ENCODE assay signal across 13 mouse cellular contexts in the genomic region with DNA sequence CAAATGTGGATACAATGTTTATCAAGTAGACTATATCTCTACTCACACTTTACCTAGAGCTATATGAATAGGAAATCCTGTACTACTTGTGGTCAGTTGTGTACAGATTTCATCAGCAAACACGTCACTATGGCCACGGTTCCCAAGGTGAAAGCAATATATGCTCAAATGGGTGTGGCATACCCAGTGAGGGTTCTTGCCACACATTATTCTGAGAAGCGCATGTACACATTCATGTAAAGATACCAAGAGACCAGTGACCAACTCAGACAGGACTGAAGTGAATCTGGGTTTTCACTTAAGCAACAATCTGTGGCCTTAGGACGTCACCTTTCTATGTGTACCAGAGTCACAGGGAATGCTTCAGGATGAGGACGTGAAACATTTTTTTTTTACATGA. TPM values are rescaled to one million over a fixed set of nuclear protein-coding genes. Genes with fewer than 3 reads are reported as not detected.
DNase-seq lines count a peak whose midpoint lies in the region; ATAC-seq and TF ChIP-seq lines count a peak whose summit lies in the region.
"Had no signal": no experiment of that assay in that cellular context is flagged by ENCODE, and none has a peak within 500 bp of the region (broad histone marks: within the 10 kb centered on the region; RNA-seq: fewer than 3 reads in every experiment).

No protein-coding gene starts in this region.

- no peaks in the 10 kb centered on the region for H3K9me3 ChIP-seq in kidney, embryonic 16.5 days (ENCODE audit: low read length)
- no peaks in the 10 kb centered on the region for H3K9me3 ChIP-seq in heart, embryonic 16.5 days (replicated peaks; ENCODE audit: control insufficient read depth, low read length)
- no peaks in the 10 kb centered on the region for H3K9me3 ChIP-seq in intestine, postnatal 0 days (ENCODE audit: control insufficient read depth)
- H3K9me3 ChIP-seq: hindbrain, embryonic 13.5 days; midbrain, embryonic 15.5 days; neural tube, embryonic 15.5 days had no signal

- ATAC-seq in kidney, embryonic 16.5 days (ENCODE audit: low FRiP score, low TSS enrichment) = no peak
- no peak for ATAC-seq in heart, embryonic 16.5 days (replicated peaks; ENCODE audit: extremely low read depth, insufficient read depth, low FRiP score)
- peak; percentile 46; the same call in 1 of the 2 replicates for ATAC-seq in intestine, postnatal 0 days
- ATAC-seq: midbrain, embryonic 15.5 days had no signal

- no peak for TF ChIP-seq POLR2A in small intestine, adult 2 months (IDR thresholded peaks at IDR 0.05; ENCODE audit: low read depth, low read length)

- TF ChIP-seq CTCF in intestine, postnatal 0 days (IDR thresholded peaks at IDR 0.05; ENCODE audit: low read depth) = no peak
- no peak for TF ChIP-seq CTCF in small intestine, adult 2 months (IDR thresholded peaks at IDR 0.05; ENCODE audit: extremely low read depth, insufficient read length, insufficient replicate concordance, low read depth, low read length)

- H3K4me3 ChIP-seq in kidney, embryonic 16.5 days (ENCODE audit: low read length) = no peak overlapping the region
- H3K4me3 ChIP-seq in heart, embryonic 16.5 days (ENCODE audit: low read length) = no peak overlapping the region
- H3K4me3 ChIP-seq in intestine, postnatal 0 days (ENCODE audit: low read depth, low read length) = no peak overlapping the region
- H3K4me3 ChIP-seq in small intestine, adult 2 months (ENCODE audit: low read depth, low read length) = no peak overlapping the region
- H3K4me3 ChIP-seq: hindbrain, embryonic 13.5 days; midbrain, embryonic 15.5 days; neural tube, embryonic 15.5 days had no signal

- 0 out of 2 replicates have a peak overlapping the region, but pooled peaks have one; percentile 94 for H3K27ac ChIP-seq in kidney, embryonic 16.5 days (ENCODE audit: low read length)
- peak overlapping the region; percentile 93 for H3K27ac ChIP-seq in heart, embryonic 16.5 days (ENCODE audit: low read length)
- peak overlapping the region; percentile 76; the same call in 1 of the 2 replicates for H3K27ac ChIP-seq in intestine, postnatal 0 days (ENCODE audit: low read depth, low read length)
- H3K27ac ChIP-seq in small intestine, adult 2 months (ENCODE audit: insufficient read depth, low read depth, low read length) = peak overlapping the region; percentile 87
- H3K27ac ChIP-seq: midbrain, embryonic 15.5 days; neural tube, embryonic 15.5 days had no signal

- intact Hi-C loops in gastrocnemius, postnatal 14 days (cut with DNase I; ENCODE audit: low total_unique reads) = no loop called here

- no peak overlapping the region for H3K9ac ChIP-seq in kidney, embryonic 16.5 days (replicated peaks; ENCODE audit: low read length)
- no peak overlapping the region for H3K9ac ChIP-seq in heart, embryonic 16.5 days (ENCODE audit: low read length)
- no peak overlapping the region for H3K9ac ChIP-seq in intestine, postnatal 0 days (ENCODE audit: low read depth, low read length)
- H3K9ac ChIP-seq: hindbrain, embryonic 13.5 days; midbrain, embryonic 15.5 days; neural tube, embryonic 15.5 days had no signal

- DNase-seq in kidney, adult 18-20 months = no peak
- no peak for DNase-seq in cerebellum, postnatal 25 days
- no peak for DNase-seq in gastrocnemius, postnatal 14 days
- DNase-seq: adrenal gland, postnatal 25 days; kidney, postnatal 10 days; right cerebral cortex, postnatal 14 days had no signal

- no peaks in the 10 kb centered on the region for H3K27me3 ChIP-seq in kidney, embryonic 16.5 days (ENCODE audit: insufficient read depth, low read length)
- no peaks in the 10 kb centered on the region for H3K27me3 ChIP-seq in heart, embryonic 16.5 days (ENCODE audit: control insufficient read depth, insufficient read depth, low read length)
- H3K27me3 ChIP-seq in intestine, postnatal 0 days (replicated peaks; ENCODE audit: control insufficient read depth, insufficient read depth, low read length) = no peaks in the 10 kb centered on the region
- no peaks in the 10 kb centered on the region for H3K27me3 ChIP-seq in small intestine, adult 2 months (ENCODE audit: control insufficient read depth, insufficient read depth, low read length)
- H3K27me3 ChIP-seq: hindbrain, embryonic 13.5 days; midbrain, embryonic 15.5 days; neural tube, embryonic 15.5 days had no signal

- WGBS in kidney, embryonic 16.5 days = 80% methylated on average over 5 of the region's 5 CpGs
- 74% methylated on average over 5 of the region's 5 CpGs for WGBS in heart, embryonic 16.5 days
- 37% methylated on average over 5 of the region's 5 CpGs for WGBS in intestine, postnatal 0 days
- WGBS in small intestine, adult 2 months = 25% methylated on average over 5 of the region's 5 CpGs

- peaks cover 62% of the 10 kb centered on the region for H3K4me1 ChIP-seq in kidney, embryonic 16.5 days (ENCODE audit: insufficient read depth, low read length)
- peaks cover 42% of the 10 kb centered on the region for H3K4me1 ChIP-seq in heart, embryonic 16.5 days (ENCODE audit: control insufficient read depth, insufficient read depth, low read length)
- peaks cover 9% of the 10 kb centered on the region for H3K4me1 ChIP-seq in intestine, postnatal 0 days (replicated peaks; ENCODE audit: control insufficient read depth, insufficient read depth, low read length)
- peaks cover 33% of the 10 kb centered on the region; the same call in 1 of the 2 replicates for H3K4me1 ChIP-seq in small intestine, adult 2 months (ENCODE audit: control insufficient read depth, insufficient read depth, insufficient read length, low read length)

- H3K36me3 ChIP-seq in kidney, embryonic 16.5 days (ENCODE audit: insufficient read depth, low read length) = peaks cover 2% of the 10 kb centered on the region; the same call in 1 of the 2 replicates
- no peaks in the 10 kb centered on the region for H3K36me3 ChIP-seq in heart, embryonic 16.5 days (ENCODE audit: control insufficient read depth, insufficient read depth)
- no peaks in the 10 kb centered on the region for H3K36me3 ChIP-seq in intestine, postnatal 0 days (ENCODE audit: control insufficient read depth, insufficient read depth)
- H3K36me3 ChIP-seq in small intestine, adult 2 months (ENCODE audit: control insufficient read depth, insufficient read depth, low read length) = no peaks in the 10 kb centered on the region
- H3K36me3 ChIP-seq: hindbrain, embryonic 13.5 days; midbrain, embryonic 15.5 days; neural tube, embryonic 15.5 days had no signal

- H3K4me2 ChIP-seq in kidney, embryonic 16.5 days (replicated peaks; ENCODE audit: low read depth, low read length) = no peak overlapping the region
- H3K4me2 ChIP-seq in heart, embryonic 16.5 days (ENCODE audit: low read depth, low read length) = peak overlapping the region; percentile 65; the same call in 1 of the 2 replicates
- H3K4me2 ChIP-seq in intestine, postnatal 0 days (replicated peaks; ENCODE audit: low read depth) = peak overlapping the region; percentile 58
- H3K4me2 ChIP-seq: hindbrain, embryonic 13.5 days; midbrain, embryonic 15.5 days; neural tube, embryonic 15.5 days had no signal

RNA-seq across cellular contexts. Expression of gene App, which starts 41.4 kb away (rescaled TPM):
- 309 and 336 TPM in 2 replicates for polyA plus RNA-seq in kidney, embryonic 16.5 days (2015; fragmentation: Nextera tagmentation; extraction: Ambion mirVana)
- polyA plus RNA-seq in heart, embryonic 16.5 days (2015; fragmentation: Nextera tagmentation; extraction: Ambion mirVana) = 175 and 187 TPM in 2 replicates
- 191 and 203 TPM in 2 replicates for polyA plus RNA-seq in intestine, postnatal 0 days (2015; fragmentation: Nextera tagmentation; extraction: Ambion mirVana)
- polyA plus RNA-seq in small intestine, adult 2 months (2012; rRNA removed) = 133 and 387 TPM in 2 replicates
- total RNA-seq in gastrocnemius, postnatal 14 days (2021) = 100 to 1,000 TPM; 149 to 161 TPM
